Mouse (Mus musculus): ENCODE data around the gene Tada3.
"Not testable (repeated sequence)": the region's sequence is repeated elsewhere in the genome, so short reads cannot be mapped to it uniquely, and the experiment has no call there.

GRCm38 (mm10) chr6:113332734-113333133 lies 44.9 kb downstream of the Tada3 start:
- TF ChIP-seq POLR2A (IDR thresholded peaks at IDR 0.05; ENCODE audit: low read depth, low read length); CTCF (IDR thresholded peaks at IDR 0.05; ENCODE audit: extremely low read depth, insufficient read length, insufficient replicate concordance, low read depth, low read length): not testable (repeated sequence)
